Mouse (Mus musculus) megakaryocyte, embryonic 14.5 days (primary cell): ENCODE measurements around the gene Dpp8.

Experiments used
- FLI1 ChIP-seq: IDR thresholded peaks from 2 replicates; pipeline ENCODE4 v1.6.1; 2012; ENCODE audit warnings: low read length, inconsistent platforms, mixed read lengths
- GATA1 ChIP-seq: IDR thresholded peaks from 3 replicates; pipeline ENCODE4 v1.6.1; 2012; ENCODE audit warnings: mixed read lengths, low read length, inconsistent platforms, borderline replicate concordance

DNA sequence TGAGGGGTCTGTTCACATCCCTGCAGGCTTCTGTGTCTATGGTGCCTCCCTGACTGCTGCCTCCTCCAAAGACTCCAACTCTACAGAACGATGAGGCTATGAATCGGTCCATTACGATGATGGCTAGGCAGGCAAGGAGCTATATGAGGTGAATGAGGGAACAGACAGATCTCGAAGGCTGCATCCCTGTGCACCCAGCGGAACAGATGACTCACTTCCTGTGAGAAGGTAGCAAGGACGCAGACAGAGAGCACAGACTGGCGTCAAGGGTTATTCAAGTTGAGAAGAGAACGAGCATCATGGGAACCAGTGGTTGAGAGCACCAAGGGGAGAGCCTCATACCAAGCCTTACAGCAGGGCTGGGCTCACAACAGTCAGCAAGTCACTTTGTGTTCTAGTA is 21.6 kb upstream of the Dpp8 start:
- TF ChIP-seq FLI1 = no peak
- TF ChIP-seq GATA1 = no peak
